Mouse (Mus musculus): ENCODE results near the gene Ropn1l.

Gene Ropn1l

DNA sequence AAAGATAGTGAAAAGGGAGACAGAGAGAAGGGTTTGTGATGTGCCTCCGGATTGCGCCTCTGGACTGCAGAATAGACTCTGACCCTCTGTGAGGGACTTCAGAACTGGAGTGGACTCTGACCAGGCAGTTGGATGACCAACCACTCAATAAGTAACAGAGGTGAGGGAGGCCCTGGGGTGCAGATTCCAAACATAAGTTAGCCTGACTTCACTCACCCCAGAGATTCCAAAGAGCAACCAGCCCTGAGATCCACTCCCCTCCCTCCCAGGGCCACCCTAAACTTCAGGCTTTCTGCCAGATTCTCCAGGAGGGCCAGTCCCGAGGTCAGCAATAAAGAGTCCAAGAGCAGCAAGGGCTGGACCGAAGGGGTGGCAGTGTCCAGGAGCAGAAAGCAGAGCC, 46.0 kb downstream of the Ropn1l start:
- no peak for DNase-seq (ENCODE audit: low spot score in 2 of 2)

DNA sequence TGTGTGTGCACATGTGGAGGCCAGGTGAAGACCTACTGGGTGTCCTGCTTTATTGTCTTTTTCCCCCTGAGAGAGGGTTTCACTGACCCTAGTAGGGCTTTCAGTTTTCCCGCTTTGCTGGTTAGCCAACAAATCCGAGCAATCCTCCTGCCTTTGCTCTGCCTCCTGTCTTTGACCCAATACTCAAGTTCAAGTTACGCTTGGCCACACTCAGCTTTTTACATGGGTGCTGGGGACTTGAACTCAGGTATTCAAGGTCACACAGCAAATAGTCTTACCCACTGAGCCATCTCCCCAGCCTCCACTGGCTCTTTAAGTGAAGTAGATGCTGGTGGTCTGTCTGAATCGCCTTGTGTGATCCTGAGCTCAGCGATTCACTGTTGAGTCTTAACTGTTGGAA, 46.7 kb downstream of the Ropn1l start:
- no peak for DNase-seq (ENCODE audit: low spot score in 2 of 2)

DNA sequence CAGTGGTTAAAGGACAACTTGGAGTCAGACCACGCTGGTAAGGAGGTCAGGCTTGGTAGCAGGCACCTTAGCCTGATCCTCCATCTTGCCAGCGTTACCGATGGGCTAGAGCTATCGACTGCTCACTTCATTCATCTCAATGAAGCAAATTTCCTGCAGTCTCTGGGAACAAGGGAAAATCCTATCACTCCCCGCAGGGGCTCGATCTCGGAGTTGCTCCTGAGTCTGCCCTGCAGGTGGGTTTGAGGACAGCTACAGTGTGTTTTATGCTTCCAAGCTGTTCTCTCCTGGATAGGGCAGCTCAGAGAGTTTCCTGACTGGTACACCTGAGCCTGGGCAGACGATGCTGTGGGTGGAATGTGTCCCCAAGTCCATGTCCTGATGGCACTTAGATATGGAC, 49.2 kb downstream of the Ropn1l start:
- DNase-seq (ENCODE audit: low spot score in 2 of 2), result no peak

DNA sequence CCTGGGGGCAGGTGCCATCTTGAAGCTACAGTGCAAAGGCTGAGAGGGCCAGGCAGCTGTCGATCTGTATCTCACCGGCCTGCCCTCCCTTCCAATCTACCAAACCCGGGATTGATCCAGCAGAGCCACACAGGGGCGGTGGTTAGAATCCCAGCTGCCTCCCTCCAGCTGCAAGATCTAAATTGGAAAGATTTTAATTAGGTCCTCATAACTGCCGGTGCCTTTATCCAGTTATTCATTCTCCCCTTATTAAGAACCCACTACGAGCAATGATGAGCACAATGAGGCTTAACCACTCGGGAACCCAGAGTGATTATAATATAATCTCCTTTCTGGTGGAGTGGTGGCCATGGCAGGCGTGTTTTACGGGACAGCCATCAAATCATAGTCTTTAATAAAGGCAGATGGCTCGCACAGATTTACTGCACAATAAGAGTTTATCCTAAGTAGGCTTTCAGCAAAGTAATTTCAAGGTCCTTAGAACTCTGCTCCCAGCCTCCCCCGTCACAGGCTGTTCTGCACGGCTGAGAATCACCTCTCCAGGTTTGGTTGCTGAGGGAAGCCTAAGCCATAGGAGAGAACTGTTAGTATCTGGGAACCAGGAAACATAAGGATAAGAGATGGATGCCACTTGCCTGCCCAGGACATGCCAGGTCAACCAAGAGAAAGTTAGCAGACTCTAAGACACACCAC, 51.2 kb downstream of the Ropn1l start:
- no peak for DNase-seq (ENCODE audit: low spot score in 2 of 2)

DNA sequence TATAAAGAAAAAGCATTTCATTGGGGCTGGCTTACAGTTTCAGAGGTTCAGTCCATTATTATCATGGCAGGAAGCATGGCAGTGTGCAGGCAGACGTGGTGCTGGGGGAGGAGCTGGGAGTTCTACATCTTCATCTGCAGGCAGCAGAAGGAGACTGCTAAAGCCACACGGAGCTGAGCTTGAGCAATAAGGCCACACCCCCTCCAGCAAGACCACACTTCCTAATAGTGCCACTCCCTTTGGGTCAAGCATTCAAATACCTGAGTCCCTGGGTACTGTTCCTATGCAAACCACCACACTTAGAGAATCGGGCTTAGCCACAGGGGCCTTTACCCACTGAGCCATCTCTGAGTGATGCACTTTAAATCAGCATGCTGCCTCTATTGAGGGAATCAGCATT, 52.6 kb downstream of the Ropn1l start:
- no peak for DNase-seq (ENCODE audit: low spot score in 2 of 2)

DNA sequence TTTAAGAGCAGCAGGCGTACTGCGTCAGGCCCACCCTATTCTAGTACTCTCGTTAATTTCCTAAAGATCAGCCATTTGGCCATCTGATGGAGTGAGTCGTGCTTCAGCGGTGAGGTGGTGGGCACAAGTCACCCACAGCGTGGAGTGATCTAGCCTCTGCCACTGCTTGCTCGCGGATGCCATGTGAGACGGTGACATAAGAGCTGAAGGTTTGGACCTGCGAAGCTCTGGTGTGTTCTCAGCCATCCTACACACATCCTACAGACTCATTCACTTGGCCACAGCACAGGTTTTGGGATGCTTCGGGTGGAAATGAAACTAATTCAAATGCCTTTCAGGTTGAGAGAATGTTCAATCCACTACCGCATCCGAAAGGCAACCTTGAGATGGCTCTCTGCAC, 54.8 kb downstream of the Ropn1l start:
- DNase-seq (ENCODE audit: low spot score in 2 of 2), result no peak

DNA sequence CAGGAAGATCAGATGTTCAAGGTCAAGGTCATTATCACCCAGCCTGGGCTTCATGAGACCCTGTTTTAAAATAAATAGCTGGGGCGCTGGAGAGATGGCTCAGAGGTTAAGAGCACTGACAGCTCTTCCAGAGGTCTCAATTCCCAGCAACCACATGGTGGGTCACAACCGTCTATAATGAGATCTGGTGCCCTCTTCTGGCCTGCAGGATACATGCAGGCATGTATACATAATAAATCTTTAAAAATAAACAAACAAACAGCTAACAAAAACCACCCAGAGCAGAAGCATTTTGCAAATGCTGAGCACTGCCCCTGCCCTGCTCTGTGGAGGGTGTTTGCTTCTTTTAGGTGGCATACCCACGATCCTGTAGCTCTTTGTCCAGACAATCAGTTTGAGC, 56.2 kb downstream of the Ropn1l start:
- no peak for DNase-seq (ENCODE audit: low spot score in 2 of 2)

DNA sequence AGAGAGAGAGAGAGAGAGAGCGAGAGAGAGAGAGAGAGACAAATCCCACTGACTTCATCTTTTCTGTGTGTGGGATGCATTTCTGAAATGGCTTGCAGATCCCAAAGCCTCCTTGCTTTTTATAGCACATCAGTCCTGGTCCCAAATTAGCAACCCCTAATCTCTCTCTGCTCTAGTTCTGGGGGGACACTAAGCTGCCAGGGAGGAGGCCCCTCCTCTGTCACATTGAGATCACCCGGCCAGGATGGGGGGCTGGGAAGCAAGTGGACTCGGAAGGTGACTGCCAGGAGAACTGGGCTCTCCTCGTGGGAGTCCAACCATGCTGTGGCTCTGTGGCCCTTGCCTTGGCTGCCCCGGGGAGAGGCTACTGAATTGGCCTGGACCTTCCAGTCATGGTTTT, 56.8 kb downstream of the Ropn1l start:
- peak; percentile 76 to 81 for DNase-seq (ENCODE audit: low spot score in 2 of 2)

DNA sequence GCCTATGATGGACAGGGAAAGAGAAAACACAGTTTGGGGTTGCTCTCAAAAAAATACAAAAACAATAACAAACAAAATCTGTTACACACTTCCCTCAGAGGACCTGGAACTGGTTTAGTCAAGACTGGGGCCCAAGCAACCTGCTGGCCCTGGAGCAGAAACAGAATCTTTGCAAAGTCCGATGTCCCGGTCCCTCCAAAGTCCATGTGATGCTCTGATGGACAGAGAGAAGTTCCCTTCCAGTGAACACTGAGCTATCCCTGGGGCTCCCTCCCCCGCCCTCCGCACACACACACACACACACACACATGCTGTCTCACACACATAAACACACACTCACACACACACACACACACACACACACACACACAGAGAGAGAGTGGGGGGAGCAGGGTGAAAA, 57.6 kb downstream of the Ropn1l start:
- no peak for DNase-seq (ENCODE audit: low spot score in 2 of 2)

DNA sequence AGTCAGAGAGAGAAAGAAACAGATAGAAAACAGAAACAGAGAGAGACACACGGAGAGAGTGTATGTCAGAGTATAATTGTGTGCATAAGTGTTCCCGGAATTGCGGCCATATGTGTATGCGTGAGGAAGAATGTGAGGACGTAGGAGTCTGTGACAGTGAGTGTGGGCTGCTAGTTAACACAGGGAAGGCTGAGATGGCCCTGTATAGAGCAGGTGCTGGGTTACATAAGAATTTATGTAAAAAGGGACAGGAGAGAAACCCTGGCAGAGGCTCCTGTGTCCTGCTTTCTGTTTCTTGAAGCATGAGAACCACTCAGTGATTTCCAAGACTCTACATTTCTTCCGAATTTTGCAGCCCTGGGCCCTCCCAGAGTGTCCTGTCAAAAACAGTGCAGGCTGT, 60.1 kb downstream of the Ropn1l start:
- no peak for DNase-seq (ENCODE audit: low spot score in 2 of 2)

DNA sequence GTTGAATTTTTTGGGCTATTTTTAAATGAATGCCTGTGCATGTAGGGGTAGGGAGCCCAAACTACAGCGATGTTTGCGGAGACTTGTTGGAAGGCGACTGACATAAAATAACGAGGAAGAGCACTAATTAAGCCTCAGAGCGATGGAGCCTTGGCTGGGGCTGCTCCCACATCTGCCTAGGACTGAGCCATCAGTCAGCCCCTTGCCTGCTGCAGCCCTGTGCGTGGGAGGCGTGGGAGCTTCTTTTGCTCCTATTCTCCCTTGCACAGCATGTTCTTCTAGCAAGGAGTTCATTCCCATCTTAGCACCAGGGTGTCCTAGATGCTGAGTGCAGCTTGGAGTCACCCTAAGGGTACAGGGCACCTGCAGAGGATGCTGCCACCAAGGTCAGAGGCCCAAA, 60.8 kb downstream of the Ropn1l start:
- no peak for DNase-seq (ENCODE audit: low spot score in 2 of 2)

DNA sequence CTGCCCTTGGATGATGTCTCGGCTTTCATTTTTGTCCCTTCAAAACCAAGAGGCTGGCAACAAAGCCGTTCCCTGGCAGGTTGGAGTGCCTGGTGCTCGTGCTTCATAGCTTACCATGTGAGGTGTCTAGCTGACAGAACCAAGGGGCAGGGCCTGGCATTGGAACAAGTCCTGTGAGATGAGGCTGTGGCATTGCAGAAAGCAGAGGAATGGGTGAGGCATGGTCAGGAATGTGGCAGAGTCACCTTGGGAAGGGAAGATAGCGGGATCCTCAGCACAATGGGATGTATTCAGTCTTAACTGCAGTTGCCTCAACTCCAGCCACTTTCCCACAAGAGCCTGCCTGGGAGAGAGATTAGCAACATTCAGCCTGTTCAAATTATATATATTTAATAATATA, 61.4 kb downstream of the Ropn1l start:
- DNase-seq (ENCODE audit: low spot score in 2 of 2), result no peak

Data from heart, adult 9 months (tissue).